Mouse (Mus musculus) thymus, adult 2 months (tissue): ENCODE data around the gene Dnajc28.

Experiments
- CTCF ChIP-seq: fragments of 200-500 bp; IDR thresholded peaks from 2 replicates; pipeline ENCODE4 v1.5.1; 2012; ENCODE audit warnings: mild to moderate bottlenecking, control low read depth, low read length, moderate library complexity, borderline replicate concordance; ENCODE audit not compliant: control insufficient read depth, poor library complexity, insufficient read depth; ENCODE audit errors: extremely low read depth
- POLR2A ChIP-seq: fragments of 200-500 bp; IDR thresholded peaks from 2 replicates; pipeline ENCODE4 v1.6.1; 2012; ENCODE audit warnings: mild to moderate bottlenecking, low read length, control low read depth, moderate library complexity; ENCODE audit not compliant: control insufficient read depth, poor library complexity, insufficient read depth; ENCODE audit errors: extremely low read depth

DNA sequence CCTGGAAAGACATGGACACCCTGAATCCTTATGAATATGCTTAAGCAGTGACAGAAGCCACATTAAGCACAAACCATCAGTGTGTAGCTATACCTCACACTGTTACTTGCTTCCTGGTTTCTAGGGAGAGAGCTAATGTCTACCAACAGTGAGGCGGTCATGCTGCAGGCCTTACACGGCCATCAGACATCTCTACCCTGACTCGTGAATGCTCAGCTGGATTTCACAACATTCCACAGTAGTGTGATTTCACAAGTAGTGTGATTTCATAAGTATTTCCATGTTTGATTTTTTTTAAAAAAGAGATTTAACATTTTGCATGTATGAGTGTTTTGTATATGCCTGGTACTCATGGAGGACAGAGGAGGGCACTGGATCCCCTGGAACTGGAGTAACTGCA, 9.8 kb upstream of the Dnajc28 start:
- TF ChIP-seq CTCF: no peak
- no peak for TF ChIP-seq POLR2A
